Mouse (Mus musculus) midbrain, embryonic 11.5 days (tissue): ENCODE measurements around the gene Fli1. TPM values are rescaled to one million over a fixed set of nuclear protein-coding genes. Genes with fewer than 3 reads are reported as not detected.

Experiments
- ATAC-seq: fragments of 200-750 bp; cut with Nextera tagmentation; 2 replicates; pipeline ENCODE4 v1.8.0; 2017; ENCODE audit warnings: moderate TSS enrichment, moderate library complexity; ENCODE audit not compliant: low FRiP score
- DNase-seq: peaks from one replicate; pipeline ENCODE4 v3.0.0; 2015; ENCODE audit warnings: low spot score; ENCODE audit errors: missing footprints
- H3K27ac ChIP-seq: fragments of 300-500 bp; sonication (generic); 2 replicates; pipeline ENCODE4 v1.5.1; 2014; ENCODE audit warnings: low read depth, low read length
- H3K27me3 ChIP-seq: fragments of 300-500 bp; sonication (generic); 2 replicates; pipeline ENCODE4 v1.6.1; 2014; ENCODE audit warnings: mild to moderate bottlenecking, low read length, moderate library complexity, mixed read lengths; ENCODE audit not compliant: control insufficient read depth, insufficient read depth
- H3K36me3 ChIP-seq: fragments of 300-500 bp; sonication (generic); 2 replicates; pipeline ENCODE4 v1.6.1; 2014; ENCODE audit warnings: mild to moderate bottlenecking, low read length, moderate library complexity, mixed read lengths; ENCODE audit not compliant: control insufficient read depth, insufficient read depth
- H3K4me1 ChIP-seq: fragments of 300-500 bp; sonication (generic); 2 replicates; pipeline ENCODE4 v1.6.1; 2014; ENCODE audit warnings: low read length; ENCODE audit not compliant: control insufficient read depth, insufficient read depth
- H3K4me2 ChIP-seq: fragments of 300-500 bp; sonication (generic); 2 replicates; pipeline ENCODE4 v1.6.1; 2014; ENCODE audit warnings: mild to moderate bottlenecking, moderate library complexity
- H3K4me3 ChIP-seq: fragments of 300-500 bp; sonication (generic); 2 replicates; pipeline ENCODE4 v1.5.1; 2014; ENCODE audit warnings: low read depth, low read length
- H3K9ac ChIP-seq: fragments of 300-500 bp; sonication (generic); 2 replicates; pipeline ENCODE4 v1.6.1; 2014; ENCODE audit warnings: low read length
- H3K9me3 ChIP-seq: fragments of 300-500 bp; sonication (generic); 2 replicates; pipeline ENCODE4 v1.6.1; 2016; ENCODE audit warnings: low read length; ENCODE audit not compliant: control insufficient read depth
- WGBS: fragments of 180-500 bp; shearing (Covaris S2); extraction: QIAGEN DNeasy Blood & Tissue Kit; methylation state at CpG from one replicate; pipeline ENCODE4 v1.1.7; 2014; 5-methylcytosine and 5-hydroxymethylcytosine counted together
- polyA plus RNA-seq: library from polyadenylated mRNA; unstranded; fragments of >200 nt; fragmentation: Nextera tagmentation; extraction: Ambion mirVana; gene quantifications from 2 replicates; pipeline ENCODE4 v1.2.1, GENCODE M21; 2014

The Fli1 gene
- polyA plus RNA-seq, 1 experiment from 2014 or later, result 12.6 TPM

GRCm38 (mm10) chr9:32492753-32493152 is 49.9 kb downstream of the Fli1 start:
- H3K27me3 ChIP-seq, result no peaks in the 10 kb centered on the region
- no peak overlapping the region for H3K4me3 ChIP-seq
- WGBS, result 83% methylated on average over 2 of the region's 2 CpGs
- H3K4me2 ChIP-seq, result no peak overlapping the region
- no peak for DNase-seq
- no peaks in the 10 kb centered on the region; the same call in 1 of the 2 replicates for H3K4me1 ChIP-seq
- H3K36me3 ChIP-seq, result no peaks in the 10 kb centered on the region
- no peak for ATAC-seq
- no peaks in the 10 kb centered on the region for H3K9me3 ChIP-seq
- no peak overlapping the region for H3K9ac ChIP-seq
- no peak overlapping the region for H3K27ac ChIP-seq

GRCm38 (mm10) chr9:32491484-32491883 is 51.2 kb downstream of the Fli1 start:
- no peaks in the 10 kb centered on the region for H3K36me3 ChIP-seq
- ATAC-seq (no peak), DNase-seq (no peak)
- no peak overlapping the region for H3K4me3 ChIP-seq
- H3K27ac ChIP-seq, result no peak overlapping the region
- H3K4me1 ChIP-seq, result no peaks in the 10 kb centered on the region; the same call in 1 of the 2 replicates
- no peaks in the 10 kb centered on the region for H3K27me3 ChIP-seq
- no peak overlapping the region for H3K9ac ChIP-seq
- H3K4me2 ChIP-seq, result no peak overlapping the region
- H3K9me3 ChIP-seq, result no peaks in the 10 kb centered on the region
- 94% methylated on average over 2 of the region's 2 CpGs for WGBS

- Histone ChIP-seq H3K9me3 (no peaks in the 10 kb centered on the region), H3K9ac (no peak overlapping the region), H3K4me1 (no peaks in the 10 kb centered on the region; the same call in 1 of the 2 replicates), H3K27ac (no peak overlapping the region), H3K4me2 (no peak overlapping the region), H3K27me3 (no peaks in the 10 kb centered on the region), H3K4me3 (no peak overlapping the region), H3K36me3 (no peaks in the 10 kb centered on the region)
- DNase-seq, result no peak
- 87% methylated on average over 4 of the region's 4 CpGs for WGBS
- ATAC-seq, result no peak
Measured at GRCm38 (mm10) chr9:32489794-32490358, 52.8 kb downstream of the Fli1 start.

- no peaks in the 10 kb centered on the region for H3K4me1 ChIP-seq
- no peak overlapping the region for H3K9ac ChIP-seq
- H3K4me2 ChIP-seq, result no peak overlapping the region
- H3K27ac ChIP-seq, result no peak overlapping the region
- 64% methylated on average over 4 of the region's 4 CpGs for WGBS
- no peaks in the 10 kb centered on the region for H3K9me3 ChIP-seq
- no peaks in the 10 kb centered on the region for H3K27me3 ChIP-seq
- ATAC-seq (no peak), DNase-seq (no peak)
- H3K4me3 ChIP-seq, result no peak overlapping the region
- H3K36me3 ChIP-seq, result no peaks in the 10 kb centered on the region
Measured at GRCm38 (mm10) chr9:32489315-32489714, 53.3 kb downstream of the Fli1 start.

GRCm38 (mm10) chr9:32488627-32489026 is 54.0 kb downstream of the Fli1 start:
- Histone ChIP-seq H3K9ac (no peak overlapping the region), H3K36me3 (no peaks in the 10 kb centered on the region), H3K4me2 (no peak overlapping the region), H3K27ac (no peak overlapping the region), H3K27me3 (no peaks in the 10 kb centered on the region), H3K4me3 (no peak overlapping the region), H3K4me1 (no peaks in the 10 kb centered on the region), H3K9me3 (no peaks in the 10 kb centered on the region)
- DNase-seq, result no peak
- ATAC-seq, result no peak

- no peak overlapping the region for H3K27ac ChIP-seq
- no peak overlapping the region for H3K4me2 ChIP-seq
- no peak overlapping the region for H3K9ac ChIP-seq
- WGBS, result 90% methylated on average over 5 of the region's 5 CpGs
- no peaks in the 10 kb centered on the region for H3K36me3 ChIP-seq
- H3K4me3 ChIP-seq, result no peak overlapping the region
- no peaks in the 10 kb centered on the region for H3K4me1 ChIP-seq
- H3K27me3 ChIP-seq, result no peaks in the 10 kb centered on the region
- no peak for ATAC-seq
- H3K9me3 ChIP-seq, result no peaks in the 10 kb centered on the region
- no peak for DNase-seq
Measured at GRCm38 (mm10) chr9:32487823-32488222, 54.8 kb downstream of the Fli1 start.

GRCm38 (mm10) chr9:32487401-32487800 is 55.3 kb downstream of the Fli1 start:
- Histone ChIP-seq H3K9me3 (no peaks in the 10 kb centered on the region), H3K4me3 (no peak overlapping the region), H3K27me3 (no peaks in the 10 kb centered on the region), H3K4me2 (no peak overlapping the region), H3K36me3 (no peaks in the 10 kb centered on the region), H3K4me1 (no peaks in the 10 kb centered on the region), H3K27ac (no peak overlapping the region), H3K9ac (no peak overlapping the region)
- no peak for ATAC-seq
- DNase-seq, result no peak
- 84% methylated on average over 4 of the region's 4 CpGs for WGBS

GRCm38 (mm10) chr9:32480418-32480817 is 62.2 kb downstream of the Fli1 start:
- 81% methylated on average over 5 of the region's 5 CpGs for WGBS
- Histone ChIP-seq H3K36me3 (no peaks in the 10 kb centered on the region), H3K9me3 (no peaks in the 10 kb centered on the region), H3K4me3 (no peak overlapping the region), H3K9ac (no peak overlapping the region), H3K27ac (no peak overlapping the region), H3K27me3 (no peaks in the 10 kb centered on the region), H3K4me1 (no peaks in the 10 kb centered on the region), H3K4me2 (no peak overlapping the region)
- no peak for ATAC-seq
- DNase-seq, result no peak

GRCm38 (mm10) chr9:32478799-32479198 is 63.9 kb downstream of the Fli1 start:
- no peaks in the 10 kb centered on the region for H3K9me3 ChIP-seq
- no peaks in the 10 kb centered on the region for H3K4me1 ChIP-seq
- 71% methylated on average over 3 of the region's 3 CpGs for WGBS
- H3K9ac ChIP-seq, result no peak overlapping the region
- no peaks in the 10 kb centered on the region for H3K36me3 ChIP-seq
- no peak for DNase-seq
- H3K27me3 ChIP-seq, result no peaks in the 10 kb centered on the region
- ATAC-seq, result no peak
- H3K27ac ChIP-seq, result no peak overlapping the region
- no peak overlapping the region for H3K4me2 ChIP-seq
- H3K4me3 ChIP-seq, result no peak overlapping the region
